Mouse (Mus musculus) thymus, adult 2 months (tissue): ENCODE results near the gene Epha10. TPM values are rescaled to one million over a fixed set of nuclear protein-coding genes. Genes with fewer than 3 reads are reported as not detected.
"Not testable (repeated sequence)": the region's sequence is repeated elsewhere in the genome, so short reads cannot be mapped to it uniquely, and the experiment has no call there.

Experiments used
- DNase-seq: peaks from one replicate; pipeline ENCODE4 v3.0.0; 2021
- H3K27ac ChIP-seq: fragments of 200-500 bp; 2 replicates; pipeline ENCODE4 v1.5.1; 2012; ENCODE audit warnings: low read length, control low read depth; ENCODE audit not compliant: control insufficient read depth, insufficient read depth
- H3K27me3 ChIP-seq: fragments of 200-500 bp; 2 replicates; pipeline ENCODE4 v1.6.1; 2012; ENCODE audit warnings: mild to moderate bottlenecking, low read length, moderate library complexity, mixed read lengths; ENCODE audit not compliant: control insufficient read depth, insufficient read depth
- H3K36me3 ChIP-seq: fragments of 200-500 bp; 2 replicates; pipeline ENCODE4 v1.6.1; 2012; ENCODE audit warnings: mild to moderate bottlenecking, low read length, moderate library complexity; ENCODE audit not compliant: control insufficient read depth, insufficient read depth
- H3K4me1 ChIP-seq: fragments of 200-500 bp; replicated peaks from 2 replicates; pipeline ENCODE4 v1.6.1; 2012; ENCODE audit warnings: low read length; ENCODE audit not compliant: control insufficient read depth, insufficient read depth
- H3K4me3 ChIP-seq: fragments of 200-500 bp; 2 replicates; pipeline ENCODE4 v1.5.1; 2012; ENCODE audit warnings: mild to moderate bottlenecking, low read length, control low read depth, moderate library complexity; ENCODE audit not compliant: control insufficient read depth, insufficient read depth
- CTCF ChIP-seq: fragments of 200-500 bp; IDR thresholded peaks from 2 replicates; pipeline ENCODE4 v1.5.1; 2012; ENCODE audit warnings: mild to moderate bottlenecking, control low read depth, low read length, moderate library complexity, borderline replicate concordance; ENCODE audit not compliant: control insufficient read depth, poor library complexity, insufficient read depth; ENCODE audit errors: extremely low read depth
- POLR2A ChIP-seq: fragments of 200-500 bp; IDR thresholded peaks from 2 replicates; pipeline ENCODE4 v1.6.1; 2012; ENCODE audit warnings: mild to moderate bottlenecking, low read length, control low read depth, moderate library complexity; ENCODE audit not compliant: control insufficient read depth, poor library complexity, insufficient read depth; ENCODE audit errors: extremely low read depth
- WGBS: fragments of 180-500 bp; shearing (Covaris S2); methylation state at CpG from one replicate; pipeline ENCODE4 v1.1.7; 2018; 5-methylcytosine and 5-hydroxymethylcytosine counted together
- polyA plus RNA-seq: library from polyadenylated mRNA; depleted of rRNA; stranded (reverse); fragments of >200 nt; gene quantifications from 2 replicates; pipeline ENCODE4 v1.2.3, GENCODE M21; 2012

Gene Epha10
- polyA plus RNA-seq, 1 experiment, result 0.07 TPM

DNA sequence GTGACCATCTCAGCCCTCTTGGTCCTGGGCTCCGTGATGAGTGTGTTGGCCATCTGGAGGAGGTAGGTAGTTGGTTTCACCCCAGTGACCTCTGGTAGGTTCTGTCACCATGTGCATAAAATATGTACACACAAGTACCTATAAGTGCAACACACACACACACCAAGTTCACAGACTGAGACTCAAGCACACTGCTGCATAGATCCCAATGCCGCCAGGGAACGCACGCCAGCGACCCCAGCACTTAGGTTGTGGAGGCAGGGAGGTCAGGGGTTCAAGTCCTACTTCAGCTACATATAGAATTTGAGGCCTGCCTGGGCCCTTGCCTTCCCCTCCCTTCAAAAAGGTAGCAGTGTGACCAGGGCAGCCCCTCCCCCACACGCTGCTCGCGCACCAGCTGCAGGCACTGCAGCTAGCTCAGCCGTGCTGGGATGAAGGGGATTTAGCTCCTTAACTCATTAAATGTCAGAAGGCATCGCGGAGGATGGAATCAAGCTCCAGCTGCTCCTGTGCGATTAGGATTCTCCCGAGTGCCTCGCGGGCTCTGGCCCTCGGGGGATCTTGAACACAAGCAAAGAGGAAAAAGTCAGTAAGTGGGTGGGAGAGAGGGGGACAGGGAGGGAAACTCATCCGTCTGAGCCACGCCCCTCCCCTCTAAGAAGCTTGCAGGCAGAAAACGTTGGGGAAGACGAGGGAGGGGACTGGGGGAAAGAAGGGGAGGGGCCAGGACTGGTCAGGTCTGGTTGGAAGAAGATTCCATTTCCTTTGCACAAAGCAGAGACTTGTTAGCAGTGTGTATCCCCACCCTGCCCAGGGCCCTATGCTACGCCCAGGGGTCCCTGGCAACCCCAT, 25.5 kb downstream of the Epha10 start:
- TF ChIP-seq CTCF, result no peak
- no peak for TF ChIP-seq POLR2A
- WGBS, result 30% methylated on average over 21 of the region's 21 CpGs

DNA sequence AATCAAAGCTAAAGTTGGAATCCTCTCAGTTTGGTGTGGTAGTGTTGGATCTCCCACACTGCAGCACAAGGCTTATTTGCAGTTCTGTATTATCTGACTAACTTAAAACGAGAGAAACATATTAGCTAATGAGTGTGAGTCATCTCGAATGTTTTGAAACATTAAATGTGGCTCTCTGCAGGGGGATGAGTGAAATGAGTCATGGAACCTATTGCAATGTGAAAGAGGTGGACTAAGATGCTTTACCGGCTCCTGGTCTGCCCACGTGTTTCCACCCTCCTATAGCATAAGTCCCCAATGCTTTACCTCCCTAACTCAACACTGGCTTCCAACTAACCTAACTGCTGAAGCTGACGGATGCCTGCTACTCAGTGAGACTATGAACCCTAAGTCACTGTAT, 47.4 kb downstream of the Epha10 start:
- DNase-seq, result no peak
- H3K4me1 ChIP-seq, result no peaks in the 10 kb centered on the region
- H3K27me3 ChIP-seq, result no peaks in the 10 kb centered on the region
- WGBS, result 95% methylated on average over 5 of the region's 5 CpGs
- H3K4me3 ChIP-seq, result no peak overlapping the region
- peaks cover 71% of the 10 kb centered on the region for H3K36me3 ChIP-seq
- TF ChIP-seq CTCF (no peak), POLR2A (no peak)
- no peak overlapping the region for H3K27ac ChIP-seq

More for the DNA sequence above, 25.5 kb downstream of the Epha10 start:
- Histone ChIP-seq H3K4me1 (no peaks in the 10 kb centered on the region), H3K4me3 (no peak overlapping the region), H3K27ac (no peak overlapping the region), H3K36me3 (no peaks in the 10 kb centered on the region), H3K27me3 (no peaks in the 10 kb centered on the region)
- DNase-seq, result no peak

DNA sequence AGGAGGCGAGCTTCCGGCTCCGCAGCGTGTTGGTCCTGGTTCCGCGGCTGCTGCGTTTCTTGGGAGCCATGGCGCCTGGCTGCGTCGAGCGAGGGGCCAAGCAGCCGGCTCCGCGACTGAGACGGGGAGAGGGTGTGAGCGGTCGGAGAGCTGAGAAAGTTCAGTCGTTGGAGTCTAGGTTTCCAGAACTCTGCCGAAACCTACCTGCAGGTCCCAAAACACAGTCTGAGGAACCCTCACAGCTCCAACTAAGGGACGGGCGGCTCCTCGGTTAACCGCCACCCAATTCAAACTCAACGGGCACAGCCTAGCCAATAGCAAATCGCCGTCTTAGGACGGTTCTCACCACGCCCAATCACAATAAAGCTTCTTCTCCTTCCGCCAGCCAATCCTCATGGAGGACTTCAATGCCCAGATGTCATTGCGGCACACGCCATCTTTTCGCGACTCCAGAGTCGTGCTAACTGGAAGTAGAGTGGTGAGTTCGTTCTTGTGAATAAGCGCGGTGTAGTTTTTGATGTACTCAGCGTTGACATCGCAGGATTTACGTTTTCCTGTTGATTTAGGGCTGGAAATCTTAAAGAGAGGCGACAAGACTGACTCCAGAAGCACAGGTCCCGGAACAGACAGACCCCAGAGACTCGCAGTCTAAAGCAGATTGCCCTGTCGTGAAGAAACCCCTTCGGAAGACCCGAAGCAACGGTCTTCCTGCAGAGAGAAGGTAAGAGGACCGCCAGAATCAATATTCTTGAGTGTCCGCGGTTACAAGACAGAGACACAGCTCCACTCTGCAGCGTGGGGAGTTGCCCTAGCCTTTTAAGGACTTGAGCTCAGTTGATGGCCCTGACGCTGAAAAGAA, 56.1 kb downstream of the Epha10 start, which contains the start of gene 9930104L06Rik:
Gene 9930104L06Rik (plus strand): TSS at position 436 of the 859 bp plus-strand sequence.
- Histone ChIP-seq H3K27me3 (no peaks in the 10 kb centered on the region), H3K27ac (no peak within 1 kb of the TSS)

GRCm38 (mm10) chr4:124939211-124939610, 58.5 kb downstream of the Epha10 start, which contains the start of gene Cdca8:
Cdca8 (minus strand) TSS chr4:124939311.
- not testable (repeated sequence) for H3K27ac ChIP-seq, H3K4me1 ChIP-seq, DNase-seq, H3K36me3 ChIP-seq, H3K27me3 ChIP-seq, H3K4me3 ChIP-seq
- 91% methylated on average over 4 of the region's 4 CpGs for WGBS

More for the DNA sequence above, 56.1 kb downstream of the Epha10 start, which contains the start of gene 9930104L06Rik:
- Histone ChIP-seq H3K4me1 (peaks cover 7% of the 10 kb centered on the region), H3K4me3 (peak within 1 kb of the TSS; percentile 78), H3K36me3 (no peaks in the 10 kb centered on the region)
- WGBS, result under 1% methylated on average over 52 of the region's 52 CpGs
- TF ChIP-seq POLR2A, result no peak
- no peak for TF ChIP-seq CTCF
- peak; percentile 94 for DNase-seq

- TF ChIP-seq POLR2A (no peak), CTCF (peak; percentile 71; the same call in 1 of the 2 replicates)
- peak; percentile 80 for DNase-seq
- H3K4me3 ChIP-seq, result no peak overlapping the region
- no peak overlapping the region for H3K27ac ChIP-seq
- H3K4me1 ChIP-seq, result no peaks in the 10 kb centered on the region
- WGBS, result 0% methylated on average over 4 of the region's 4 CpGs
- no peaks in the 10 kb centered on the region for H3K36me3 ChIP-seq
- H3K27me3 ChIP-seq, result no peaks in the 10 kb centered on the region
These were observed 62.3 kb downstream of the Epha10 start for GRCm38 (mm10) chr4:124943022-124943421.

GRCm38 (mm10) chr4:124943781-124944180, 63.1 kb downstream of the Epha10 start:
- no peak for DNase-seq
- no peak for TF ChIP-seq CTCF
- TF ChIP-seq POLR2A, result no peak
- no peaks in the 10 kb centered on the region for H3K27me3 ChIP-seq
- no peak overlapping the region for H3K4me3 ChIP-seq
- H3K27ac ChIP-seq, result no peak overlapping the region
- 93% methylated on average over 5 of the region's 5 CpGs for WGBS
- no peaks in the 10 kb centered on the region for H3K4me1 ChIP-seq
- no peaks in the 10 kb centered on the region for H3K36me3 ChIP-seq
